Mouse (Mus musculus) kidney, postnatal 0 days (tissue): ENCODE results near the gene Jam3. TPM values are rescaled to one million over a fixed set of nuclear protein-coding genes. Genes with fewer than 3 reads are reported as not detected.

ENCODE experiments used
- ATAC-seq: fragments of 200-750 bp; cut with Nextera tagmentation; replicated peaks from 2 replicates; pipeline ENCODE4 v1.8.0; 2017; ENCODE audit warnings: low read depth, moderate number of reproducible peaks, moderate TSS enrichment, moderate library complexity; ENCODE audit not compliant: low FRiP score
- DNase-seq: peaks from one replicate; pipeline ENCODE4 v3.0.0-alpha.2; 2016; ENCODE audit warnings: low spot score
- H3K27ac ChIP-seq: fragments of 300-500 bp; sonication (generic); 2 replicates; pipeline ENCODE4 v1.5.1; 2014; ENCODE audit warnings: mild to moderate bottlenecking
- H3K27me3 ChIP-seq: fragments of 300-500 bp; sonication (generic); 2 replicates; pipeline ENCODE4 v1.6.1; 2014; ENCODE audit warnings: low read length, mixed read lengths; ENCODE audit not compliant: insufficient read depth
- H3K36me3 ChIP-seq: fragments of 300-500 bp; sonication (generic); 2 replicates; pipeline ENCODE4 v1.6.1; 2014; ENCODE audit warnings: low read length, mixed read lengths; ENCODE audit not compliant: insufficient read depth
- H3K4me1 ChIP-seq: fragments of 300-500 bp; sonication (generic); replicated peaks from 2 replicates; pipeline ENCODE4 v1.6.1; 2014; ENCODE audit warnings: antibody characterized with exemption, low read length, mixed read lengths; ENCODE audit not compliant: insufficient read depth
- H3K4me2 ChIP-seq: fragments of 300-500 bp; sonication (generic); 2 replicates; pipeline ENCODE4 v1.6.1; 2014; ENCODE audit warnings: mild to moderate bottlenecking, low read length, moderate library complexity, mixed read lengths
- H3K4me3 ChIP-seq: fragments of 300-500 bp; sonication (generic); replicated peaks from 2 replicates; pipeline ENCODE4 v1.5.1; 2014; ENCODE audit warnings: low read depth, low read length
- H3K9ac ChIP-seq: fragments of 300-500 bp; sonication (generic); 2 replicates; pipeline ENCODE4 v1.6.1; 2014; ENCODE audit warnings: low read depth, low read length
- H3K9me3 ChIP-seq: fragments of 300-500 bp; sonication (generic); replicated peaks from 2 replicates; pipeline ENCODE4 v1.6.1; 2016; ENCODE audit warnings: low read length, inconsistent platforms, mixed read lengths
- CTCF ChIP-seq: IDR thresholded peaks from 2 replicates; pipeline ENCODE4 v1.5.1; 2016; ENCODE audit warnings: antibody characterized with exemption, low read depth, mild to moderate bottlenecking, moderate library complexity
- WGBS: fragments of 180-500 bp; shearing (Covaris S2); extraction: QIAGEN DNeasy Blood & Tissue Kit; methylation state at CpG from one replicate; pipeline ENCODE4 v1.1.7; 2014; 5-methylcytosine and 5-hydroxymethylcytosine counted together
- polyA plus RNA-seq: library from polyadenylated mRNA; unstranded; fragments of >200 nt; fragmentation: Nextera tagmentation; extraction: Ambion mirVana; gene quantifications from 2 replicates; pipeline ENCODE4 v1.2.1, GENCODE M21; 2015

Jam3 gene
- polyA plus RNA-seq, 1 experiment from 2014 or later, result 56.8 TPM

DNA sequence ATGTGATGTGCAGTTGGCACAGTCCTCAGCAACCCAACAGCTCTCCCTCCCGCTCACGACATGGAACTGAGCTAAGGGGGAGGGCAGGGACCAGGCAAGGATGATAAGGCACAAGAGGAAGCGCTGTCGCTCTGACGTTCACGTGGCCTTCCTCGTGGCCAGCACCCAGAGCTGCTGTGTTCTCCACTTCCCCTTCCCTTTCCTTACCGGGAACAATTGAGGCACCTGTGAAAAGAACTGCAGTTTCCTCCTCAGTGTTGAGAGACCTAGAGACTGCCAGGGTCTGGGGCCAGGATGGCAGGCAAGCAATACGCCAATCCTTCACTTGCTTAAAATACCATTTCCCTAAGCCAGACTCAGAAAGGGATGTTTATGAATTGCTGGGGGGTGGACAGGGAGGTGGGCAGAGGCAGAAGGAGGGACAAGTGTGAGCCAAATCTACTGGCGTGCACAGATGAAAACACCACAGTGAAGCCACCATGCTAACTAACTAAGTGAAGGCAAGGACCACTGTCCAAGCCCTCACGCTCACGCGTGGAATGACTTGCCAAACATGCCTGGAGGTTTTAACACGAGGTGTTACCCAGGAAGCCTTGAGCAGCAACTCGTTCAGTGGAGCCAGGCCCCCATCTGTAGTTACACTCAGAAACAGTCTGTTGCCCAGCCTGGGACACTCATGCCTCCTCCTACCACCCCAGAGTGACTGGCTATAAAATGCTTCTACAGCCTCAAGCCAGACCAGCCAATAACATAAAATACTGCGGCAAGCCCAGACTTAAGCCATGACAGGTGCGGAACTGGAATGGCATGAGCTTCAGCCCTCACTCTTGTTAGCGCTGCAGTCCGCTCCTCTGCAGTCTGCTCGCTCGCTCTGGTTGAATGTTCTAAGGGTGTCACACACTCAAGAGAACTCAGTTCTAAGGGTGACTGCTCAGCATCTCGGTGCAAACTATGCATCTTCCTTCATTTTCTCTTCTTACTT lies 45.4 kb downstream of the Jam3 start:
- Histone ChIP-seq H3K9me3 (no peaks in the 10 kb centered on the region), H3K4me2 (no peak overlapping the region), H3K4me3 (no peak overlapping the region), H3K27me3 (no peaks in the 10 kb centered on the region), H3K9ac (no peak overlapping the region), H3K4me1 (no peaks in the 10 kb centered on the region), H3K27ac (peak overlapping the region; percentile 60), H3K36me3 (no peaks in the 10 kb centered on the region)
- DNase-seq, result peak; percentile 63
- no peak for TF ChIP-seq CTCF
- WGBS, result 68% methylated on average over 22 of the region's 22 CpGs
- ATAC-seq, result no peak; the same call in 1 of the 2 replicates

DNA sequence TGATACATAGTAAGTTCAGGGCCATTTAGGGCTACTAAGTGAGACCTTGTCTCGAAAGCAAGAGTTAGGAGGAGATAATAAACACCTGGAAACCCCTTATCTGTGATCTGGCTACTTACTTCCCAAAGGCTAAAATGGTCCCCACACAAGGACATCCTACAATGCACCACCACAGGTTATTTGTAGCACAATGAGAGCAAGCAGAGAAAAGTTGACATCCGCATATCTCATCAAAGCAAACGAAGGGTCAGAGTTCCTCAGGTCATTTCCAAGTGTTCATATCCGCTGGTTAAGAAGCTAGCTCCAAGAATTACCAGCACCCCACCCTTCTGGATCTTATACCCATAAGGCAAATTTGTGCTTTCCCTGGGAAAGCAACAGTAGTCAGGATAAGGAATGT lies 46.8 kb downstream of the Jam3 start:
- 78% methylated on average over 4 of the region's 4 CpGs for WGBS
- DNase-seq (peak; percentile 22), ATAC-seq (no peak)
- Histone ChIP-seq H3K4me1 (no peaks in the 10 kb centered on the region), H3K36me3 (no peaks in the 10 kb centered on the region), H3K4me2 (no peak overlapping the region), H3K27me3 (no peaks in the 10 kb centered on the region), H3K9me3 (no peaks in the 10 kb centered on the region), H3K27ac (0 out of 2 replicates have a peak overlapping the region, but pooled peaks have one; percentile 32), H3K9ac (no peak overlapping the region), H3K4me3 (no peak overlapping the region)
- no peak for TF ChIP-seq CTCF

DNA sequence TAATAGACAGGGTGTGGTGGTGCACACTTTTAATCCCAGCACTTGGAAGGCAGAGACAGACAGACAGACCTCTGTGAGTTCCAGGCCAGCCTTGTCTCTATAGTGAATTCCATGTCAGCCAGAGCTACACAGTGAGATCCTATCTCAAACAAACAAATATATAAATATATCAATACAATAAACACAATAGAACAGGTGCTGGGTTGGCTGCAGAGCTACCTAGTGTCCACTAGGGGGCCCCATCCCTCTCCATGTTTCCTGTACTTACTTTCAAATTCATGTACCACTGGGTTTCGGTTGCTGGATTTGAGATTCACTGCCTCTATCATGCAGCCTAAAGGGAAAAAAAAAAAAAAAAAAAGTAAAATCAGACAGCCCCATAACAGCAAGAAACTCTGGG lies 49.1 kb downstream of the Jam3 start:
- Histone ChIP-seq H3K4me3 (no peak overlapping the region), H3K9me3 (no peaks in the 10 kb centered on the region), H3K9ac (no peak overlapping the region), H3K4me1 (no peaks in the 10 kb centered on the region), H3K27ac (no peak overlapping the region), H3K36me3 (0 out of 2 replicates have a peak, but pooled peaks cover 2% of the 10 kb centered on the region), H3K27me3 (no peaks in the 10 kb centered on the region), H3K4me2 (no peak overlapping the region)
- ATAC-seq (no peak), DNase-seq (peak; percentile 81)
- WGBS, result 28% methylated on average over 1 of the region's 1 CpGs
- peak; percentile 92 for TF ChIP-seq CTCF

DNA sequence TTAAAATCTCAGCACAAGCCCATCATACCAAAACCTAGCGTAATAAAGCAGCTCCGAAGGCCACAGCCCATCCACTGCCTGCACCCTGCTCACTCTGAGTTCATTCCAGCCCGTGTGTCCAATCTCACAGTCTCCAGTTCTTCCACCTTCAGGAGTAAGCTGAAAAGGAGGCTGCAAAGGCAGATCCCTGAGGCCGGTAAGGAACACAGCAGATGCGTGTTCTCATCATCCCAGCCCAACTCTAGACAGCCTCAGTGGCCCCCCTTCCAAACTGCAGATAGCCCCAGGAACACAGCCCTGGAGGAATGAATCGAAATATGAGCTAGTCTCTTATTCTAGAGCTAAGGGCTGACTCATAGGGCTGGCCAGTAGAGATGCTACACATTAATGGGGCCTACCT lies 53.8 kb downstream of the Jam3 start:
- no peak overlapping the region for H3K27ac ChIP-seq
- WGBS, result 87% methylated on average over 6 of the region's 6 CpGs
- no peak overlapping the region for H3K4me3 ChIP-seq

DNA sequence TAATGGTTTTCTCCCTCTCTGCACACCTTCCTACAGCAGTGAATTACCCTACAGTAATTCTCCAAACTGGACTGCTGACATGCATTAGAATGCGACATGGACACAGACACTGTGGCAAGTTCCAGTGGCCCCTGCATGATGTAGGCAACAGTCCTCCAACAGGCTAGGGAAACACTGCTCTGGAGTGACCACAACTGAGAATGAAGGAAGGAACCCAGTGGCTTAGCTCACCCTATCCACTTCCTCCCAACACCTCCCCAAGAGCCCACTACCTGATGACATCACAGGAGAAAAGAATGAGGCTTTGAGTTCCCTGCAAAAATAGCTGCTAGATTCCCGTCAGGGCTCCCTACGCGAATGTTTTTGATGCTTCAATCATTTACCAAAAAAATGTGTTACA lies 55.7 kb downstream of the Jam3 start:
- TF ChIP-seq CTCF, result no peak
- no peak for DNase-seq
- Histone ChIP-seq H3K9me3 (no peaks in the 10 kb centered on the region), H3K27ac (no peak overlapping the region), H3K4me3 (no peak overlapping the region), H3K27me3 (no peaks in the 10 kb centered on the region), H3K4me1 (peaks cover 4% of the 10 kb centered on the region; the same call in 1 of the 2 replicates), H3K36me3 (peaks cover 37% of the 10 kb centered on the region), H3K4me2 (no peak overlapping the region), H3K9ac (no peak overlapping the region)
- ATAC-seq, result no peak
- WGBS, result 87% methylated on average over 4 of the region's 4 CpGs

More for the DNA sequence above, 53.8 kb downstream of the Jam3 start:
- Histone ChIP-seq H3K36me3 (peaks cover 22% of the 10 kb centered on the region; the same call in 1 of the 2 replicates), H3K4me1 (peaks cover 4% of the 10 kb centered on the region; the same call in 1 of the 2 replicates), H3K4me2 (no peak overlapping the region), H3K9me3 (no peaks in the 10 kb centered on the region), H3K27me3 (no peaks in the 10 kb centered on the region), H3K9ac (no peak overlapping the region)
- no peak for TF ChIP-seq CTCF
- no peak for ATAC-seq
- no peak for DNase-seq

DNA sequence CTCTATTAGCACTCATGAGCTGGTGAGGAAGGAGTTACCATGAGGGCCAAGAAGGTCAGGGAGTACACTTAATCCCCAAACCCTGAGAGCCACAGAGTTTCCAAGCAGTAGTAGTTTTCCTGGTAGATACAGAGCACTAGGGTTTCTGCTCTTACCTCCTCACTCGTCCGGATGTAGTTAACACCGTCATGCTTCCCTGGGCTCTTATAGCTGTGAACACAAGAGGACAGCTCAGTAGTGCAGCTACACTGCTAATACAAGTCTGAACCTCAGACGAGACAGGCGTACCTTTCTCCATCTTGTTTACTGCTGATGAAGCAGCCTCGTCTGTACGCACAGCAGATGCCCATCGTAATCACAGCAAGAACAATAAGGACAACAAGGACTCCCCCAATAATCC lies 56.7 kb downstream of the Jam3 start:
- Histone ChIP-seq H3K36me3 (peaks cover 44% of the 10 kb centered on the region), H3K4me2 (no peak overlapping the region), H3K4me3 (no peak overlapping the region), H3K9ac (no peak overlapping the region), H3K9me3 (no peaks in the 10 kb centered on the region), H3K27ac (no peak overlapping the region), H3K27me3 (no peaks in the 10 kb centered on the region), H3K4me1 (peaks cover 4% of the 10 kb centered on the region; the same call in 1 of the 2 replicates)
- ATAC-seq (0 out of 2 replicates have a peak, but pooled peaks have one; percentile 23), DNase-seq (peak; percentile 29)
- 68% methylated on average over 8 of the region's 8 CpGs for WGBS
- TF ChIP-seq CTCF, result no peak
